Mouse (Mus musculus) ES-Bruce4 (cell line): ENCODE results near the gene Btbd2. TPM values are rescaled to one million over a fixed set of nuclear protein-coding genes. Genes with fewer than 3 reads are reported as not detected.

Source experiments
- H3K27ac ChIP-seq: 2 replicates; pipeline ENCODE4 v1.5.1; 2012; ENCODE audit warnings: low read length, inconsistent platforms; ENCODE audit not compliant: insufficient read depth
- H3K27me3 ChIP-seq: 2 replicates; pipeline ENCODE4 v1.6.1; 2012; ENCODE audit warnings: mild to moderate bottlenecking, low read length, inconsistent platforms; ENCODE audit not compliant: control insufficient read depth, poor library complexity, insufficient read depth, severe bottlenecking
- H3K36me3 ChIP-seq: 2 replicates; pipeline ENCODE4 v1.6.1; 2012; ENCODE audit warnings: inconsistent platforms, mild to moderate bottlenecking, low read length, moderate library complexity; ENCODE audit not compliant: control insufficient read depth, poor library complexity, insufficient read depth, severe bottlenecking
- H3K4me1 ChIP-seq: one replicate; pipeline ENCODE4 v1.8.1; 2011; ENCODE audit warnings: low read length; ENCODE audit not compliant: control insufficient read depth, insufficient read depth
- H3K4me3 ChIP-seq: 2 replicates; pipeline ENCODE4 v1.5.1; 2011; ENCODE audit warnings: low read depth, mild to moderate bottlenecking, low read length
- H3K9ac ChIP-seq: 2 replicates; pipeline ENCODE4 v1.6.1; 2012; ENCODE audit warnings: low read depth, mild to moderate bottlenecking, inconsistent platforms; ENCODE audit not compliant: poor library complexity, severe bottlenecking
- H3K9me3 ChIP-seq: replicated peaks from 2 replicates; pipeline ENCODE4 v1.6.1; 2012; ENCODE audit warnings: mild to moderate bottlenecking, low read length, inconsistent platforms; ENCODE audit not compliant: control insufficient read depth, poor library complexity, insufficient read depth, severe bottlenecking
- CTCF ChIP-seq: IDR thresholded peaks from one replicate; pipeline ENCODE4 v1.8.1; 2011; ENCODE audit warnings: low read depth, low read length
- EP300 ChIP-seq: IDR thresholded peaks from 2 replicates; pipeline ENCODE4 v1.6.1; 2011; ENCODE audit warnings: low read depth, low read length; ENCODE audit not compliant: insufficient read depth
- POLR2A ChIP-seq: IDR thresholded peaks from one replicate; pipeline ENCODE4 v1.8.1; 2011; ENCODE audit warnings: low read length; ENCODE audit not compliant: insufficient read depth
- polyA plus RNA-seq: library from polyadenylated mRNA; stranded (reverse); fragments of >200 nt; gene quantifications from 2 replicates; pipeline ENCODE4 v1.2.4, GENCODE M21; 2011; ENCODE audit warnings: low read depth; ENCODE audit not compliant: missing spikeins, insufficient read depth, insufficient read length

Gene Btbd2
- polyA plus RNA-seq, 1 experiment, result 47.1 TPM

GRCm38 (mm10) chr10:80682003-80682402 is 25.1 kb upstream of the Btbd2 start:
- Histone ChIP-seq H3K36me3 (no peaks in the 10 kb centered on the region), H3K27ac (no peak overlapping the region), H3K9ac (no peak overlapping the region), H3K27me3 (no peaks in the 10 kb centered on the region), H3K4me3 (no peak overlapping the region), H3K9me3 (no peaks in the 10 kb centered on the region), H3K4me1 (peaks cover 5% of the 10 kb centered on the region)
- TF ChIP-seq EP300, result no peak
- no peak for TF ChIP-seq POLR2A
- no peak for TF ChIP-seq CTCF

- H3K36me3 ChIP-seq, result no peaks in the 10 kb centered on the region
- no peaks in the 10 kb centered on the region for H3K27me3 ChIP-seq
- no peaks in the 10 kb centered on the region for H3K9me3 ChIP-seq
- peaks cover 5% of the 10 kb centered on the region for H3K4me1 ChIP-seq
- no peak overlapping the region for H3K4me3 ChIP-seq
- TF ChIP-seq POLR2A, result no peak
- no peak for TF ChIP-seq EP300
- TF ChIP-seq CTCF, result no peak
- H3K9ac ChIP-seq, result no peak overlapping the region
- no peak overlapping the region for H3K27ac ChIP-seq
Observed at GRCm38 (mm10) chr10:80680260-80680696, 23.4 kb upstream of the Btbd2 start.

GRCm38 (mm10) chr10:80679556-80680259 is 22.8 kb upstream of the Btbd2 start:
- H3K4me3 ChIP-seq, result no peak overlapping the region
- H3K36me3 ChIP-seq, result no peaks in the 10 kb centered on the region
- H3K27ac ChIP-seq, result no peak overlapping the region
- H3K9me3 ChIP-seq, result no peaks in the 10 kb centered on the region
- H3K9ac ChIP-seq, result no peak overlapping the region
- H3K27me3 ChIP-seq, result no peaks in the 10 kb centered on the region
- TF ChIP-seq CTCF (no peak), EP300 (no peak), POLR2A (no peak)
- peaks cover 5% of the 10 kb centered on the region for H3K4me1 ChIP-seq

GRCm38 (mm10) chr10:80678601-80679377 is 21.9 kb upstream of the Btbd2 start:
- no peaks in the 10 kb centered on the region for H3K27me3 ChIP-seq
- H3K36me3 ChIP-seq, result no peaks in the 10 kb centered on the region
- H3K27ac ChIP-seq, result peak overlapping the region; percentile 38
- no peaks in the 10 kb centered on the region for H3K9me3 ChIP-seq
- H3K4me1 ChIP-seq, result peaks cover 5% of the 10 kb centered on the region
- H3K9ac ChIP-seq, result no peak overlapping the region
- H3K4me3 ChIP-seq, result no peak overlapping the region
- TF ChIP-seq CTCF (no peak), POLR2A (no peak), EP300 (no peak)

- no peaks in the 10 kb centered on the region for H3K36me3 ChIP-seq
- H3K9ac ChIP-seq, result peak within 1 kb of the TSS; percentile 80
- peaks cover 5% of the 10 kb centered on the region for H3K4me1 ChIP-seq
- TF ChIP-seq POLR2A (no peak), CTCF (no peak), EP300 (no peak)
- peak within 1 kb of the TSS; percentile 81 for H3K27ac ChIP-seq
- no peaks in the 10 kb centered on the region for H3K27me3 ChIP-seq
- H3K4me3 ChIP-seq, result peak within 1 kb of the TSS; percentile 92
- no peaks in the 10 kb centered on the region for H3K9me3 ChIP-seq
Observed at GRCm38 (mm10) chr10:80677942-80678436, 21.1 kb upstream of the Btbd2 start, which contains the start of gene Mknk2. Mknk2 (minus strand) TSS chr10:80678112.
